Mouse (Mus musculus): ENCODE data around the gene Mrps10. TPM values are rescaled to one million over a fixed set of nuclear protein-coding genes. Genes with fewer than 3 reads are reported as not detected.
A peak's percentile ranks its signal among the peaks of the same experiment; 100 is the strongest.
"Not testable (repeated sequence)": the region's sequence is repeated elsewhere in the genome, so short reads cannot be mapped to it uniquely, and the experiment has no call there.

The Mrps10 gene
- polyA plus RNA-seq, 1 experiment from 2014 or later = 73.1 TPM

GRCm38 (mm10) chr17:47384064-47384463 is 15.4 kb downstream of the Mrps10 start:
- H3K36me3 ChIP-seq = peaks cover 15% of the 10 kb centered on the region; the same call in 1 of the 2 replicates
- H3K4me1 ChIP-seq = no peaks in the 10 kb centered on the region
- no peak overlapping the region for H3K4me2 ChIP-seq
- H3K9ac ChIP-seq = no peak overlapping the region
- H3K27me3 ChIP-seq (replicated peaks) = no peaks in the 10 kb centered on the region
- no peaks in the 10 kb centered on the region for H3K9me3 ChIP-seq
- no peak for ATAC-seq (ENCODE audit: insufficient read depth, low FRiP score, low read depth)
- H3K27ac ChIP-seq = no peak overlapping the region
- WGBS = 83% methylated on average over 3 of the region's 3 CpGs
- no peak overlapping the region for H3K4me3 ChIP-seq (replicated peaks)

DNA sequence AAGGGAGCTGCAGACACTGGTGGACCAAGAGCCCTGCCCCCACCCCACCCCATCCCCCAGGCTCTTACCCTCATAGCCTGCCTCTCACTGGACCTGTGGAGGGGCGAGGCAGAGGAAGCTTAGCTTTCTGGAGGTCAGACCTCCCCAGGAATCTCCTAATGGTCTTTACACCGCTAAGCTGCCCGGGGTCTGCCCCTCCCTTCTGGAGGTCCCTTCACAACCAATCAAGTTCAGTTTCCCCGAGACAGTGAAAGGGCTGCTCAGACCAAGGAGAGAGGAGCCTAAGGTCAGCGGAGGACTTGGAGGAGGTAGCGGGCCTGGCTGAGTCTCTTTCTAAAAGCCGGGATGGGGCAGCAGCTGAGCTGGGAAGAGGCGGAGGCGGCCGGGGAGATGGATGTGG is 16.5 kb downstream of the Mrps10 start, which contains the start of gene Guca1b:
Guca1b (plus strand) TSS at position 249 of the 400 bp plus-strand sequence.
- Histone ChIP-seq H3K9ac (no peak within 1 kb of the TSS), H3K36me3 (peaks cover 6% of the 10 kb centered on the region; the same call in 1 of the 2 replicates), H3K27me3 (replicated peaks) (no peaks in the 10 kb centered on the region), H3K4me1 (no peaks in the 10 kb centered on the region), H3K27ac (no peak within 1 kb of the TSS), H3K4me3 (replicated peaks) (no peak within 1 kb of the TSS), H3K9me3 (no peaks in the 10 kb centered on the region), H3K4me2 (no peak within 1 kb of the TSS)
- WGBS = 31% methylated on average over 10 of the region's 10 CpGs
- ATAC-seq (ENCODE audit: insufficient read depth, low FRiP score, low read depth) = 0 out of 2 replicates have a peak, but pooled peaks have one; percentile 27

- Histone ChIP-seq H3K27ac (no peak overlapping the region), H3K9me3 (no peaks in the 10 kb centered on the region), H3K9ac (no peak overlapping the region), H3K4me2 (no peak overlapping the region), H3K27me3 (replicated peaks) (no peaks in the 10 kb centered on the region), H3K4me1 (no peaks in the 10 kb centered on the region), H3K4me3 (replicated peaks) (no peak overlapping the region), H3K36me3 (no peaks in the 10 kb centered on the region)
- no peak for ATAC-seq (ENCODE audit: insufficient read depth, low FRiP score, low read depth)
- 50% methylated on average over 4 of the region's 4 CpGs for WGBS
These were observed 18.0 kb downstream of the Mrps10 start for GRCm38 (mm10) chr17:47386649-47387048.

GRCm38 (mm10) chr17:47394223-47394869 is 25.7 kb downstream of the Mrps10 start:
- H3K27ac ChIP-seq = no peak overlapping the region
- H3K4me1 ChIP-seq = peaks cover 12% of the 10 kb centered on the region; the same call in 1 of the 2 replicates
- H3K36me3 ChIP-seq = no peaks in the 10 kb centered on the region
- H3K9me3 ChIP-seq = no peaks in the 10 kb centered on the region
- H3K4me3 ChIP-seq (replicated peaks) = peak overlapping the region; percentile 43
- H3K9ac ChIP-seq = no peak overlapping the region
- no peak for ATAC-seq (ENCODE audit: insufficient read depth, low FRiP score, low read depth)
- peaks cover 14% of the 10 kb centered on the region; the same call in 1 of the 2 replicates for H3K27me3 ChIP-seq (replicated peaks)
- H3K4me2 ChIP-seq = peak overlapping the region; percentile 70
- 17% methylated on average over 24 of the region's 24 CpGs for WGBS

DNA sequence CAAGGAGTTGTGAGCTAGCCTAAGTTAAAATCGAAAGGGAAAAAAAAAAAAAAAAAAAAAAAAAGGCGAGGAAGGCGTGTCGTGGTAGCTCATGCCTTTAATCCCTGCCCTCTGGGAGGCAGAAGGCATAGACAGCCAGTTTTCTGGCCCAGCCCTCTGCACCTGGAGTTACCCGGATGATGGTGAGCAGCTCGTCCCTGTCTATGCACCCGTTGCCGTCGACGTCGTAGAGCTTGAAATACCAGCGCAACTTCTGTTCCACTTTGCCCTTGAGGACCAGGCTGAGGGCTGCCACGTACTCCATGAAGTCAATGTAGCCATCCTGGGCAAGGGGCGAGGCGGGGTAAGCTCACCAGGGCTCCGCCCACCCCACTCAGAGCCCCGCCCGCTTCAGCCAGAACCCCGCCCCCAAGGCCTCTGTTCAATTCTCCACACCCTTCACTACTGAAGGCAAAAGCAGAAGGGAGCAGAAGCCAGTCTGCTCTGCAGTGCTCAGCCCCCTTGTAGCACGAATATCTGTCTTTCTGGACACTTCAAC is 26.8 kb downstream of the Mrps10 start:
- 1% methylated on average over 20 of the region's 20 CpGs for WGBS

GRCm38 (mm10) chr17:47399091-47399490 is 30.4 kb downstream of the Mrps10 start:
- no peak for ATAC-seq (ENCODE audit: insufficient read depth, low FRiP score, low read depth)
- Histone ChIP-seq H3K27ac (no peak overlapping the region), H3K36me3 (no peaks in the 10 kb centered on the region), H3K27me3 (replicated peaks) (peaks cover 14% of the 10 kb centered on the region; the same call in 1 of the 2 replicates), H3K4me2 (no peak overlapping the region), H3K4me1 (peaks cover 12% of the 10 kb centered on the region; the same call in 1 of the 2 replicates), H3K9ac (no peak overlapping the region), H3K4me3 (replicated peaks) (no peak overlapping the region), H3K9me3 (no peaks in the 10 kb centered on the region)
- 81% methylated on average over 8 of the region's 8 CpGs for WGBS

More for the DNA sequence above, 26.8 kb downstream of the Mrps10 start:
- Histone ChIP-seq H3K27ac (no peak overlapping the region), H3K4me1 (peaks cover 12% of the 10 kb centered on the region; the same call in 1 of the 2 replicates), H3K4me2 (peak overlapping the region; percentile 70), H3K9ac (no peak overlapping the region; the same call in 1 of the 2 replicates), H3K36me3 (no peaks in the 10 kb centered on the region), H3K27me3 (replicated peaks) (peaks cover 14% of the 10 kb centered on the region; the same call in 1 of the 2 replicates), H3K4me3 (replicated peaks) (peak overlapping the region; percentile 43), H3K9me3 (no peaks in the 10 kb centered on the region)
- peak; percentile 86 for ATAC-seq (ENCODE audit: insufficient read depth, low FRiP score, low read depth)

DNA sequence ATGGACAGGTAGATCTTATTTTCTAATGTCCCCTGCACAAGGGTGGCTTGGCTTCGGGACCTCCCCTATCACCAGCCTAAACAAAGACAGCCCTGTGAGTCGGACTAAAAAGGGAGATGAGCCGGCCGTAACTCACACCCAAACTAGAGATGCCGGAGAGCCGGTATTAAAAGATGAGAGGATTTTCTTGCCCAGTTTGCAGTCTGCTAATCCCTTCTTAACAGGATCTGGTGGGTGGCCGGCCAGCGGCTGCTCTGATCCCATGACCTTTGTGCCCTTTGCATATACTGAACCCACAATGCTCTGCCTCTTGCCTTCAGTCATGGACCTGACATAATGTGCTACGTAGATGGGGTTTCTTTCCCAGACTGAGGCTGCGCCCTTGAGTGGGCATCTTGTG is 31.8 kb downstream of the Mrps10 start, which contains the start of gene Guca1a:
Guca1a (minus strand) TSS at position 134 of the 400 bp plus-strand sequence.
- 57% methylated on average over 10 of the region's 10 CpGs for WGBS
- Histone ChIP-seq H3K27me3 (replicated peaks) (0 out of 2 replicates have a peak, but pooled peaks cover 4% of the 10 kb centered on the region), H3K27ac (no peak within 1 kb of the TSS), H3K36me3 (no peaks in the 10 kb centered on the region), H3K4me1 (0 out of 2 replicates have a peak, but pooled peaks cover 4% of the 10 kb centered on the region), H3K4me3 (replicated peaks) (no peak within 1 kb of the TSS), H3K4me2 (no peak within 1 kb of the TSS), H3K9ac (no peak within 1 kb of the TSS), H3K9me3 (no peaks in the 10 kb centered on the region)
- ATAC-seq (ENCODE audit: insufficient read depth, low FRiP score, low read depth) = no peak

DNA sequence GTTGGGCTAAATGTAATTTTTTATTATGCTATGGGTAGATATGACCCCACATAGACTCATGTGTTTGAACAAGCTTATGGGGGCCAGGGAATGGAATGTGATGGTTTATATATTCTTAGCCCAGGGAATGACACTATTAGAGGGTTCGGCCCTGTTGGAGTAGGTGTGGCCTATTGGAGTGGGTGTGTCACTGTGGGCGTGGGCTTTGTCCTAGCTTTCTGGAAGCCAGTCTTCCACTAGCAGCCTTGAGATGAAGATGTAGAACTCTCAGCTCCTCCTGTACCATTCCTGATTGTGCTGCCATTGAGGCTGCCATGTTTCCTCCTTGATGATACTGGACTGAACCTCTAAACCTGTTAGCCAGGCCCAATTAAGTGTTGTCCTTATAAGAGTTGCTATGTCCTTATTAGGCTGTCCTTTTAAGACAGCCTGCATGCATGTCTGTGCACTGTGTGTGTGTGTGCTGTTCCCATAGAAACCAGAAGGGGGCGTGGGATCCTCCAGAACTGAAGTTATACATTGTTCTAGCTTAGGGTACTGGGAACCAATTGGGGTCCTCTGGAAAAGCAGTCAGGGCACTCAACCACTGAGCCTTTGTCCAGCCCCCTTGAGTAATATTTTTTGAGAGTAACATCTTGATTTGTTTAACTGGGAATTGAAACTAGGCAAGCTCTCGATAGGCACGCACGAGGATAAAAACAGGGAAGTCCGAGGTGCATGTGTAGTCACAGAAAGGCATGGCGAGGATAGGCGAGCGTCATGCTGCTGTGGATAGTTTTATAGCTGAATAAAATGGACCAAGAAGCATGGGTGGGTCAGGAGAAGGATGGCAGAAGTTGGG is 39.2 kb downstream of the Mrps10 start:
- H3K4me1 ChIP-seq = no peaks in the 10 kb centered on the region
- H3K4me2 ChIP-seq = no peak overlapping the region
- no peaks in the 10 kb centered on the region for H3K36me3 ChIP-seq
- no peak overlapping the region for H3K4me3 ChIP-seq (replicated peaks)
- no peak for ATAC-seq (ENCODE audit: insufficient read depth, low FRiP score, low read depth)
- H3K27me3 ChIP-seq (replicated peaks) = peaks cover 14% of the 10 kb centered on the region
- H3K9me3 ChIP-seq = no peaks in the 10 kb centered on the region
- no peak overlapping the region for H3K27ac ChIP-seq
- no peak overlapping the region for H3K9ac ChIP-seq
- 55% methylated on average over 10 of the region's 10 CpGs for WGBS

- ATAC-seq (ENCODE audit: insufficient read depth, low FRiP score, low read depth) = peak; percentile 67
- no peaks in the 10 kb centered on the region for H3K4me1 ChIP-seq
- no peak overlapping the region for H3K4me3 ChIP-seq (replicated peaks)
- no peak overlapping the region for H3K4me2 ChIP-seq
- no peak overlapping the region for H3K9ac ChIP-seq
- H3K9me3 ChIP-seq = no peaks in the 10 kb centered on the region
- no peak overlapping the region for H3K27ac ChIP-seq
- peaks cover 14% of the 10 kb centered on the region for H3K27me3 ChIP-seq (replicated peaks)
- WGBS = 16% methylated on average over 8 of the region's 8 CpGs
- no peaks in the 10 kb centered on the region for H3K36me3 ChIP-seq
These were observed 39.8 kb downstream of the Mrps10 start for GRCm38 (mm10) chr17:47408558-47408898.

- peak overlapping the region; percentile 37 for H3K4me3 ChIP-seq (replicated peaks)
- not testable (repeated sequence) for H3K27ac ChIP-seq; H3K9me3 ChIP-seq; H3K36me3 ChIP-seq; H3K9ac ChIP-seq; ATAC-seq (ENCODE audit: insufficient read depth, low FRiP score, low read depth); H3K4me1 ChIP-seq
- peaks cover 14% of the 10 kb centered on the region for H3K27me3 ChIP-seq (replicated peaks)
- 3% methylated on average over 74 of the region's 74 CpGs for WGBS
- peak overlapping the region; percentile 75 for H3K4me2 ChIP-seq
These were observed 41.5 kb downstream of the Mrps10 start for GRCm38 (mm10) chr17:47409897-47410861.

- Histone ChIP-seq H3K4me3 (replicated peaks) (no peak overlapping the region), H3K9ac (no peak overlapping the region), H3K27ac (no peak overlapping the region), H3K9me3 (no peaks in the 10 kb centered on the region), H3K4me2 (no peak overlapping the region), H3K4me1 (no peaks in the 10 kb centered on the region), H3K27me3 (replicated peaks) (no peaks in the 10 kb centered on the region), H3K36me3 (no peaks in the 10 kb centered on the region)
- 65% methylated on average over 2 of the region's 2 CpGs for WGBS
- no peak for ATAC-seq (ENCODE audit: insufficient read depth, low FRiP score, low read depth)
These were observed 51.5 kb downstream of the Mrps10 start for GRCm38 (mm10) chr17:47420195-47420594.

Measured in stomach, embryonic 15.5 days (tissue).